8 mouse cellular contexts compared by ENCODE assay signal in the genomic region with DNA sequence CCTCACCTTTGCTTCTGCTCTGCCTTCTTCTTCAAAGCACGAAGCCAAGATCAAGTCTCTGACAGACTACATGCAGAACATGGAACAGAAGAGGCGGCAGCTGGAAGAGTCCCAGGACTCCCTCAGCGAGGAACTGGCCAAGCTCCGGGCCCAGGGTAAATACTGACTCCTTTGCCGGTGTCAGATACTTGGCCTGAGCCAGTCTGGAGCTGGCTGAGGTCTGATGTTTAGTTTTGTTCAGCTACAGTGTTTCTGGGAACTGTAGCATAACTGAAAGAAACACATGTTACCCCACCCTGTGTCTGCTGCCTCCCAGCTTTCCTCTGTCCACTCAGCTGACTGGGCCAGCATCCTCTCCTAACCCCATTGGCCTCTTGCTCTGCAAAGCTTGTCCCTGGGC. TPM values are rescaled to one million over a fixed set of nuclear protein-coding genes. Genes with fewer than 3 reads are reported as not detected.
DNase-seq lines count a peak whose midpoint lies in the region.
"Had no signal": no experiment of that assay in that cellular context is flagged by ENCODE, and none has a peak within 500 bp of the region (broad histone marks: within the 10 kb centered on the region; RNA-seq: fewer than 3 reads in every experiment).

No protein-coding gene starts in this region.

- DNase-seq in heart, postnatal 25 days (ENCODE audit: low spot score), result peak; percentile 14
- no peak for DNase-seq in heart, postnatal 4 days
- DNase-seq in ovary, postnatal 36 days (ENCODE audit: low spot score), result peak; percentile 38
- DNase-seq in ovary, postnatal 14 days (ENCODE audit: low spot score), result no peak
- DNase-seq in cerebellum, postnatal 25 days, result peak; percentile 81 to 84
- DNase-seq in kidney, adult 9 months, result no peak
- DNase-seq in liver, result no peak
- DNase-seq: adrenal gland, postnatal 14 days had no signal

- intact Hi-C loops in heart, postnatal 25 days (cut with DNase I), result no loop called here

RNA-seq across cellular contexts. Expression of gene Lypd6b, which starts 48.4 kb away (rescaled TPM):
- not detected for total RNA-seq in heart, postnatal 25 days (2021)
- under 1 TPM; 0.23 to 0.24 TPM for total RNA-seq in heart, postnatal 4 days (2021)

Comparison
In these comparisons a context has a peak if more than half of its experiments do, and no peak if none do; other contexts are left out.
1. DNase-seq: peak in heart, postnatal 25 days (single experiment), ovary, postnatal 36 days (single experiment) and cerebellum, postnatal 25 days (2 of 2); none in heart, postnatal 4 days (single experiment), ovary, postnatal 14 days (single experiment), kidney, adult 9 months (single experiment) and liver (single experiment).